ENCODE assay signal across 14 mouse cellular contexts in genomic region chr2:6165771-6166170, GRCm38 (mm10). TPM values are rescaled to one million over a fixed set of nuclear protein-coding genes. Genes with fewer than 3 reads are reported as not detected.
A peak's percentile ranks its signal among the peaks of the same experiment; 100 is the strongest.
DNase-seq lines count a peak whose midpoint lies in the region; ATAC-seq and TF ChIP-seq lines count a peak whose summit lies in the region.
"Had no signal": no experiment of that assay in that cellular context is flagged by ENCODE, and none has a peak within 500 bp of the region (broad histone marks: within the 10 kb centered on the region; RNA-seq: fewer than 3 reads in every experiment).

No protein-coding gene starts in this region.

- DNase-seq in gastrocnemius, adult 18-20 months (ENCODE audit: low spot score), result peak; percentile 10
- no peak for DNase-seq in gastrocnemius, adult 8-10 months (ENCODE audit: low spot score in 2 of 2)
- no peak for DNase-seq in liver, postnatal 0 days
- no peak for DNase-seq in liver
- DNase-seq in forebrain, embryonic 11.5 days (ENCODE audit: low spot score), result no peak
- DNase-seq in embryo, embryonic 10.5 days (ENCODE audit: low spot score), result no peak
- DNase-seq: cerebellum, postnatal 10 days; gastrocnemius, postnatal 36 days; right cerebral cortex, postnatal 4 days; thymus, adult 2 months had no signal

- no peaks in the 10 kb centered on the region for H3K36me3 ChIP-seq in liver, postnatal 0 days (replicated peaks; ENCODE audit: insufficient read depth, low read length)
- no peaks in the 10 kb centered on the region for H3K36me3 ChIP-seq in lung, embryonic 16.5 days (ENCODE audit: control insufficient read depth, insufficient read depth, low read length)
- no peaks in the 10 kb centered on the region for H3K36me3 ChIP-seq in forebrain, embryonic 11.5 days (ENCODE audit: control insufficient read depth, insufficient read depth, low read length)
- H3K36me3 ChIP-seq: limb, embryonic 15.5 days had no signal

- TF ChIP-seq EP300 in liver, postnatal 0 days (IDR thresholded peaks at IDR 0.05; ENCODE audit: low read depth), result no peak

- no peak overlapping the region for H3K4me3 ChIP-seq in liver, postnatal 0 days (ENCODE audit: low read depth, low read length)
- H3K4me3 ChIP-seq in lung, embryonic 16.5 days (ENCODE audit: low read length), result no peak overlapping the region
- no peak overlapping the region for H3K4me3 ChIP-seq in forebrain, embryonic 11.5 days (ENCODE audit: low read depth, low read length)
- H3K4me3 ChIP-seq: limb, embryonic 15.5 days had no signal

- H3K9me3 ChIP-seq in liver, postnatal 0 days (ENCODE audit: low read length), result no peaks in the 10 kb centered on the region
- no peaks in the 10 kb centered on the region for H3K9me3 ChIP-seq in lung, embryonic 16.5 days (ENCODE audit: control insufficient read depth, low read length)
- no peaks in the 10 kb centered on the region for H3K9me3 ChIP-seq in forebrain, embryonic 11.5 days (ENCODE audit: control insufficient read depth, low read length)
- H3K9me3 ChIP-seq: limb, embryonic 15.5 days had no signal

- WGBS in liver, postnatal 0 days (ENCODE audit: insufficient replicate concordance), result 47% methylated on average over 6 of the region's 6 CpGs
- 36% methylated on average over 6 of the region's 6 CpGs for WGBS in lung, embryonic 16.5 days
- WGBS in forebrain, embryonic 11.5 days, result 80% methylated on average over 6 of the region's 6 CpGs

- no peaks in the 10 kb centered on the region for H3K27me3 ChIP-seq in liver, postnatal 0 days (ENCODE audit: insufficient read depth, low read length)
- H3K27me3 ChIP-seq in lung, embryonic 16.5 days (ENCODE audit: control insufficient read depth, insufficient read depth, low read depth, low read length), result no peaks in the 10 kb centered on the region
- no peaks in the 10 kb centered on the region for H3K27me3 ChIP-seq in forebrain, embryonic 11.5 days (ENCODE audit: control insufficient read depth, insufficient read depth, low read length)
- H3K27me3 ChIP-seq: limb, embryonic 15.5 days had no signal

- no peak overlapping the region for H3K27ac ChIP-seq in liver, postnatal 0 days (ENCODE audit: low read depth)
- H3K27ac ChIP-seq in lung, embryonic 16.5 days (ENCODE audit: low read length), result peak overlapping the region; percentile 10; the same call in 1 of the 2 replicates
- H3K27ac ChIP-seq in forebrain, embryonic 11.5 days (ENCODE audit: low read depth, low read length), result no peak overlapping the region
- H3K27ac ChIP-seq: limb, embryonic 15.5 days had no signal

- no peaks in the 10 kb centered on the region; the same call in 1 of the 2 replicates for H3K4me1 ChIP-seq in liver, postnatal 0 days (ENCODE audit: insufficient read depth)
- H3K4me1 ChIP-seq in lung, embryonic 16.5 days (replicated peaks; ENCODE audit: control insufficient read depth, insufficient read depth, low read length), result peaks cover 37% of the 10 kb centered on the region
- no peaks in the 10 kb centered on the region for H3K4me1 ChIP-seq in forebrain, embryonic 11.5 days (replicated peaks; ENCODE audit: control insufficient read depth, insufficient read depth, low read length)

- peak; percentile 17 for ATAC-seq in liver, postnatal 0 days
- no peak for ATAC-seq in lung, embryonic 16.5 days (ENCODE audit: low read depth)
- peak; percentile 67 for ATAC-seq in monocyte, adult 5-6 weeks (replicated peaks; ENCODE audit: insufficient number of reproducible peaks, low FRiP score, low TSS enrichment, poor library complexity, severe bottlenecking)
- no peak for ATAC-seq in forebrain, embryonic 11.5 days (replicated peaks; ENCODE audit: low FRiP score)
- ATAC-seq: inflammation-experienced regulatory T-cells, adult 6 months had no signal

- H3K4me2 ChIP-seq in liver, postnatal 0 days (ENCODE audit: low read depth, low read length), result no peak overlapping the region
- no peak overlapping the region for H3K4me2 ChIP-seq in lung, embryonic 16.5 days (ENCODE audit: low read depth, low read length)
- no peak overlapping the region for H3K4me2 ChIP-seq in forebrain, embryonic 11.5 days (ENCODE audit: low read depth, low read length, severe bottlenecking)
- H3K4me2 ChIP-seq: limb, embryonic 15.5 days had no signal

- TF ChIP-seq CTCF in liver, postnatal 0 days (IDR thresholded peaks at IDR 0.05; ENCODE audit: low read depth), result no peak

- H3K9ac ChIP-seq in liver, postnatal 0 days (replicated peaks), result no peak overlapping the region
- H3K9ac ChIP-seq in lung, embryonic 16.5 days (ENCODE audit: low read length), result no peak overlapping the region
- H3K9ac ChIP-seq in forebrain, embryonic 11.5 days (ENCODE audit: low read length), result no peak overlapping the region
- H3K9ac ChIP-seq: limb, embryonic 15.5 days had no signal

RNA-seq across cellular contexts. Expression of gene Proser2, which starts 35.8 kb away (rescaled TPM):
- 1 to 10 TPM in 1 of 2 experiments, under 1 TPM in 1; 0.93 to 1.7 TPM for total RNA-seq in gastrocnemius, adult 18-20 months (2021)
- total RNA-seq in gastrocnemius, adult 8-10 months (2022), result under 1 TPM; 0.70 to 0.97 (median 0.90) TPM
- polyA plus RNA-seq in liver, postnatal 0 days (2015; fragmentation: Nextera tagmentation; extraction: Ambion mirVana), result 10.3 and 15.8 TPM in 2 replicates
- 8.0 and 8.8 TPM in 2 replicates for polyA plus RNA-seq in lung, embryonic 16.5 days (2015; fragmentation: Nextera tagmentation; extraction: Ambion mirVana)
- 0.29 TPM in 1 of 3 replicates, not detected in the others for total RNA-seq in monocyte, adult 5-6 weeks (2017)
- polyA plus RNA-seq in forebrain, embryonic 11.5 days (2014; fragmentation: Nextera tagmentation; extraction: Ambion mirVana), result 2.8 and 3.8 TPM in 2 replicates

RNA-seq across cellular contexts. Expression of gene Echdc3, which starts 47.1 kb away (rescaled TPM):
- total RNA-seq in gastrocnemius, adult 18-20 months (2021), result 1 to 10 TPM; 5.2 to 5.8 TPM
- 1 to 10 TPM; 4.6 to 6.5 (median 5.7) TPM for total RNA-seq in gastrocnemius, adult 8-10 months (2022)
- polyA plus RNA-seq in liver, postnatal 0 days (2015; fragmentation: Nextera tagmentation; extraction: Ambion mirVana), result 30.3 and 33.0 TPM in 2 replicates
- polyA plus RNA-seq in lung, embryonic 16.5 days (2015; fragmentation: Nextera tagmentation; extraction: Ambion mirVana), result 11.1 and 15.3 TPM in 2 replicates
- 0.19 TPM in 1 of 3 replicates, not detected in the others for total RNA-seq in monocyte, adult 5-6 weeks (2017)
- polyA plus RNA-seq in forebrain, embryonic 11.5 days (2014; fragmentation: Nextera tagmentation; extraction: Ambion mirVana), result 2.3 and 2.9 TPM in 2 replicates
- polyA plus RNA-seq: inflammation-experienced regulatory T-cells, adult 6 months had no signal

Comparison
In these comparisons a context has a peak if more than half of its experiments do, and no peak if none do; other contexts are left out.
1. ATAC-seq: peak in liver, postnatal 0 days (single experiment) and monocyte, adult 5-6 weeks (single experiment); none in lung, embryonic 16.5 days (single experiment) and forebrain, embryonic 11.5 days (single experiment).